Mouse (Mus musculus): Measurements from ENCODE around the gene Coro1a. TPM values are rescaled to one million over a fixed set of nuclear protein-coding genes. Genes with fewer than 3 reads are reported as not detected.
A peak's percentile ranks its signal among the peaks of the same experiment; 100 is the strongest.
"Not testable (repeated sequence)": the region's sequence is repeated elsewhere in the genome, so short reads cannot be mapped to it uniquely, and the experiment has no call there.

Gene Coro1a
- polyA plus RNA-seq, 1 experiment from 2014 or later, result 51.0 TPM

DNA sequence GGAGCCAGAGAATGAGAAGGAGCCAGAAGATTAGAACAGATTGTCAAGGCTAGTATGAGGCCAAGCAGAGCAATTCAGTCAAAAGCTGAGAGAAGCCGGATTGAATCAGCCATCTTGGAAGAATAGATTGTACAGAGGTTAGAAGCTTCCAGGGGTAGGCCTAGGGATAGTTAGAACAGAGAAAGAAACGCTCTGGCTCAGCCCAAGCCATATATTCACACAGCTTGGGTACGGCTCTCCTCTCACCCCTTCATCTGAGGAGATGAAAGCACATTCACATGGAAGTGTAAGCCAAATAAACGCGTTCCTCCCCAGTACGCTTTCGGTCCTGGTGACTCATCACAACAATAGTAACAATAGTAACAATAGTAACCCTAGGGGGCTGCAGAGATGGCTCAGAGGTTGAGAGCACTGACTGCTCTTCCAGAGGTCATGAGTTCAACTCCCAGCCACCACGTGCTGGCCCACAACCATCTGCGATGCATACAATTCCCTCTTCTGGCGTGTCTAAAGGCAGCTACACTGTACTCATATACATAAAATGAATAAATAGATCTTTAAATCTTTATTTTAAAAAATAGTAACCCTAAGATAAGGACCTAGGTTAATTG lies 13.0 kb downstream of the Coro1a start:
- H3K9me3 ChIP-seq, result no peaks in the 10 kb centered on the region
- 40% methylated on average over 10 of the region's 10 CpGs for WGBS
- no peaks in the 10 kb centered on the region for H3K27me3 ChIP-seq
- 0 out of 2 replicates have a peak overlapping the region, but pooled peaks have one; percentile 13 for H3K27ac ChIP-seq
- peak overlapping the region; percentile 79 for H3K4me3 ChIP-seq (replicated peaks)
- H3K4me1 ChIP-seq, result peaks cover 27% of the 10 kb centered on the region
- ATAC-seq (ENCODE audit: low FRiP score), result no peak
- H3K4me2 ChIP-seq, result peak overlapping the region; percentile 62
- peak overlapping the region; percentile 83 for H3K9ac ChIP-seq
- H3K36me3 ChIP-seq (replicated peaks), result peaks cover 38% of the 10 kb centered on the region

DNA sequence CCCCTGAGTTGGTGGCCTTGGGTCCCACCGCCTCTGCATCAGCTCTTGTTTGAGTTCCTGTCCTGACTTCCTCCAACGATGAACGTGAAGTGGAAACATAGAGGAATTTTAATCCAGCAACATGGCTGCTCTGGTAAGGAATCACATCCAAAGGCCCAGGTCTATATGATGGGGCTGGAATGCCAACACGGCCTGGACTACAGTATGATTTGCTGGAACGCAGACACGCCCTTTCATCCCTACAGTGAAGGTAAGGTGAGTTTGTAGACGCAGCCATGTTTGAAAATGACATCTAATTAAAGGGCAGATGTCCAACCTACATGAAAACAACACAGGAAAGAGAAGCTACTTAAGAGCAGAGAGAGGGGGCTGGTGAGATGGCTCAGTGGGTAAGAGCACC lies 13.8 kb downstream of the Coro1a start:
- no peak overlapping the region for H3K27ac ChIP-seq
- no peak overlapping the region for H3K9ac ChIP-seq
- WGBS, result 86% methylated on average over 7 of the region's 7 CpGs
- H3K4me2 ChIP-seq, result peak overlapping the region; percentile 17; the same call in 1 of the 2 replicates
- peaks cover 31% of the 10 kb centered on the region for H3K36me3 ChIP-seq (replicated peaks)
- ATAC-seq (ENCODE audit: low FRiP score), result no peak
- H3K4me3 ChIP-seq (replicated peaks), result no peak overlapping the region
- peaks cover 27% of the 10 kb centered on the region for H3K4me1 ChIP-seq
- H3K9me3 ChIP-seq, result no peaks in the 10 kb centered on the region
- no peaks in the 10 kb centered on the region for H3K27me3 ChIP-seq

DNA sequence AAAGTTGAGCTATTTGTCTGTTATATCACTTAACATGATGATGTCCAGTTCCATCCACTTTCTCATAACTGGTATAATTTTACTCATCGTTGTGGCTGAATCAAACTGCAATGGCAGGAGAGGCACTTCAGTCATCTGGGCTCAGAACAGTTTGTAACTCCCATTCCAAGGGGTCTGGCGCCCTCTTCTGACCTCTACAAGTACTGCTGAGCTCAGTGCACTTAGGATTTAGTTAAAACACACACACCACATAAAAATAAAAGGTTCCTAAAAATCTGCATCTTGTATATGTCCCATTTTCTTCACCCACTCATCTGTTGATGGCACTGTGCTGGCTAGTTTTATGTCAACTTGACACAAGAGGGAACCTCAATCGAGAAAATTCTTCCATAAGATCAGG lies 14.3 kb downstream of the Coro1a start:
- WGBS, result 40% methylated on average over 3 of the region's 3 CpGs
- Histone ChIP-seq H3K36me3 (replicated peaks) (peaks cover 29% of the 10 kb centered on the region), H3K4me2 (0 out of 2 replicates have a peak overlapping the region, but pooled peaks have one; percentile 17), H3K27me3 (no peaks in the 10 kb centered on the region), H3K4me1 (peaks cover 27% of the 10 kb centered on the region), H3K4me3 (replicated peaks) (no peak overlapping the region), H3K9ac (no peak overlapping the region), H3K9me3 (no peaks in the 10 kb centered on the region), H3K27ac (no peak overlapping the region)
- no peak for ATAC-seq (ENCODE audit: low FRiP score)

DNA sequence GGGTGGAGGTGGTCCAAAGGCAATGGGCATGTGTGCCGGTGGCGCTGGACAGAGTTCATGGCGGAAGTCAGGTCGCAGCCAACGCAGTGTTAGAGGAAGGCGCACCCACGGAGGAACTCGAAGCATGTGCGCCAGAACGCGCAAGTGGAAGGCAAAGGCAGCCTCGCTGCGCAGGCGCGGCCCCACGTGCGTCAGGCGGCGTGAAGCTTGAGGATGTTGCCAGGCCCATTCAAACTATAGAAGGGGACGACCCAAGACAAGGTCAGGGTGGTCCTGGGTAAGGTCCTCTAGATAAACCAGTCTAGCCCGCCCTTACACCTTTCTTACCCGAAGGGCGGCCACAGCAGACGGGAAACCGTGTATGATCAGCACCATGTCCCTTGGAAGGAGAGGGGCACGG lies 15.2 kb downstream of the Coro1a start:
- Histone ChIP-seq H3K4me3 (replicated peaks) (no peak overlapping the region), H3K4me2 (no peak overlapping the region), H3K27ac (no peak overlapping the region), H3K27me3 (no peaks in the 10 kb centered on the region), H3K9me3 (no peaks in the 10 kb centered on the region), H3K36me3 (replicated peaks) (peaks cover 29% of the 10 kb centered on the region), H3K9ac (no peak overlapping the region), H3K4me1 (peaks cover 25% of the 10 kb centered on the region)
- WGBS, result 95% methylated on average over 26 of the region's 26 CpGs
- no peak for ATAC-seq (ENCODE audit: low FRiP score)

DNA sequence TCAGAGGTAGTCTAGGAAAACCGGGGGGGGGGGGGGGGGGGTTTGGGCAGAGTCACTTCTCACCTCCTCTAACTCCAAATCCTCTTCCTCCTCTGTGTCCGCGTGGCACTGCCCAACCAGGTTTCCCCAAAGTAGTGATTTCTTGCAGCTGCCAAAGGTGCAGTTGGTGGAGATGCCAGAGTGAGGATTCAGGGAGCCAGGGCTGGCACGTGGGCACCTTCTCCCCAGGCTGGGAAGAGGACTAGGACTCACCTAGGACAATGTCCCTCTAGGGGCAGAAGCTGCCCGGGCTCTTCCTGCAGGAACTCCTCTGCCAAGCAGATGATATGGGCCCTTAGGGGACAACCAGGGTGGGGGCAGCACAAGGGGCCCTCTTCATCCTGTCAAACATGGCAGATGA lies 15.9 kb downstream of the Coro1a start:
- Histone ChIP-seq H3K4me3 (replicated peaks) (no peak overlapping the region), H3K9me3 (no peaks in the 10 kb centered on the region), H3K27ac (no peak overlapping the region), H3K4me1 (peaks cover 18% of the 10 kb centered on the region), H3K36me3 (replicated peaks) (peaks cover 29% of the 10 kb centered on the region), H3K27me3 (no peaks in the 10 kb centered on the region), H3K9ac (no peak overlapping the region), H3K4me2 (no peak overlapping the region)
- ATAC-seq (ENCODE audit: low FRiP score), result no peak
- WGBS, result 84% methylated on average over 5 of the region's 5 CpGs

DNA sequence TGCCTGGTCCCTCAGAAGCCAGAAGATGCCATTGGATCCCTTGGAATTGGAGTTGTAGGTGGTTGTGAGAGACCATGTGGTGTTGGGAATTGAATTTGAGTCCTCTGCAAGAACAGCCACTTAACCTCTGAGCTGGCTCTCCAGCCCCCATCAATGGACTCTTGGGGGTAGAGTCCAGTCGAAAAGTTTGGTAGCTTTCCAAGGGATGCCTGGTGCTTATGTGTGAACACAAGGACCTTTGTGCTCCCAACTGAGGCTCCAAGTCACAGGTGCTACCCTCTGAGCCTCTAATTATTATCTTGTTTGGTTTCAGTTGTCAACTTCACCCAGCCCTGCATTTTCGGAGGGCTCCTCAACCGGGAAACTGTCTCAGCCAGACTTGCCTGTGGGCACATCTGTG lies 16.9 kb downstream of the Coro1a start:
- Histone ChIP-seq H3K9ac (no peak overlapping the region), H3K27me3 (no peaks in the 10 kb centered on the region), H3K4me2 (no peak overlapping the region), H3K9me3 (no peaks in the 10 kb centered on the region), H3K4me3 (replicated peaks) (no peak overlapping the region), H3K36me3 (replicated peaks) (peaks cover 29% of the 10 kb centered on the region), H3K4me1 (peaks cover 12% of the 10 kb centered on the region), H3K27ac (no peak overlapping the region)
- WGBS, result 87% methylated on average over 3 of the region's 3 CpGs
- ATAC-seq (ENCODE audit: low FRiP score), result no peak

DNA sequence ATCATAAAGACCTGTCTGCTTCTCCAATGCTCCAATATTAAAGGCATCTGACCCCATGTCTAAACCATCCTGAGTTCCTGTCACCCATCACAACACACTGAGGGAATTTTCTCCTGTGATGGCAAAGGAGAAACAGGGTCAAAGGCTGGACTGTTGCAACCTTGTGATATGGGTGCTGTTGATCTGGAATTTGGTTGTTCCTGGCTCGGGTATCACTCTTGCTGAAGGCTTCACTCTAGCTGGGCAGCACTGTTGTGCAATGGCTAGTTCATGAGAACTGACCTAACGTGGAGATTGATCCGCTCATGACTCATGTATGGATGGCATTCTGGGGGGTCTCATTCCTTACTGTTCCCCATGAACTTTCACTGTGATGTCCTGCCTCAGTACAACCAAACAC lies 18.6 kb downstream of the Coro1a start:
- no peak for ATAC-seq (ENCODE audit: low FRiP score)
- Histone ChIP-seq H3K27ac (no peak overlapping the region), H3K4me3 (replicated peaks) (no peak overlapping the region), H3K9ac (no peak overlapping the region), H3K9me3 (no peaks in the 10 kb centered on the region), H3K36me3 (replicated peaks) (peaks cover 29% of the 10 kb centered on the region), H3K4me2 (no peak overlapping the region), H3K4me1 (peaks cover 6% of the 10 kb centered on the region), H3K27me3 (no peaks in the 10 kb centered on the region)
- 83% methylated on average over 3 of the region's 3 CpGs for WGBS

DNA sequence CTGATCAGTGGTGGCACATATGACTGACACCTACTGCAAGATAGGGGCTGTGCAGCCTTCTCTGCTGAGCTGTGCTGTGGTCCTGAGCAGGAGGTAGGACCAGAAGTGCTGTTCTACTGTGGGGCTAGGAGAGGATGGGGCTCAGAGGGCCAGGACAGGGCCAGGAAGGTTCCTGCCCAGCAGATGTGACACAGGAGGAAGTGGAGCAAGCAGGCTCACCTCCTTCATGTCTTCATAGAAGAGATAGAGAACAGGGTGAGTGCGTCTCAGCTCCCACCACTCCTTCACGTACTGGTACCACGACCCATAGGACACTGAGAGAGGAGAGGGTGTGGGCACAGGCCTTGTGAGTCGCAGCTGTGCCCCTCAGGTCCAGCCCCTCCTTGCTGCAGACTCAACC lies 19.4 kb downstream of the Coro1a start:
- H3K27ac ChIP-seq; H3K4me3 ChIP-seq (replicated peaks); H3K9ac ChIP-seq; ATAC-seq (ENCODE audit: low FRiP score); H3K9me3 ChIP-seq; H3K4me2 ChIP-seq; H3K4me1 ChIP-seq; H3K27me3 ChIP-seq: not testable (repeated sequence)
- WGBS, result 76% methylated on average over 4 of the region's 4 CpGs
- H3K36me3 ChIP-seq (replicated peaks), result peaks cover 29% of the 10 kb centered on the region

DNA sequence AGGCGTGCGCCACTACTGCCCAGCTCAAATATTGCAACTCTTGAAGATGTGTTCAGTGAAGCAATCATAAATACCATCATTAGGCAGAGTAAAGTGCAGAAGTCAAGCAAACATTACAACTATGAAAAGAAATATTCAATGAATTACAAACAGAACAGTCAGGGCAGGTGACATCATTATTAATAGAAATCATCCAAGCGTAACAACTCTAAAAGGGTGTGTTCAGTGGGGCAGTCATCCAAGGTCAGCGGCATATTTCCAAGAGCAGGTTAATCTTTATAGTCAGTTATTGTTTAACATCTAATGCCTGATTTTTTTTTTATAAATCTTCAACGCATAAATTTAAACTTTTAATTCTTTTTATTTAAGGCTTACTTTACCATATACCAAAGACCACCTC lies 26.4 kb downstream of the Coro1a start:
- H3K27me3 ChIP-seq, result no peaks in the 10 kb centered on the region
- H3K4me3 ChIP-seq (replicated peaks), result no peak overlapping the region
- ATAC-seq (ENCODE audit: low FRiP score), result no peak
- WGBS, result 97% methylated on average over 5 of the region's 5 CpGs
- H3K9me3 ChIP-seq, result no peaks in the 10 kb centered on the region
- no peak overlapping the region for H3K27ac ChIP-seq
- peaks cover 3% of the 10 kb centered on the region for H3K36me3 ChIP-seq (replicated peaks)
- no peak overlapping the region for H3K9ac ChIP-seq
- no peaks in the 10 kb centered on the region for H3K4me1 ChIP-seq
- H3K4me2 ChIP-seq, result no peak overlapping the region

DNA sequence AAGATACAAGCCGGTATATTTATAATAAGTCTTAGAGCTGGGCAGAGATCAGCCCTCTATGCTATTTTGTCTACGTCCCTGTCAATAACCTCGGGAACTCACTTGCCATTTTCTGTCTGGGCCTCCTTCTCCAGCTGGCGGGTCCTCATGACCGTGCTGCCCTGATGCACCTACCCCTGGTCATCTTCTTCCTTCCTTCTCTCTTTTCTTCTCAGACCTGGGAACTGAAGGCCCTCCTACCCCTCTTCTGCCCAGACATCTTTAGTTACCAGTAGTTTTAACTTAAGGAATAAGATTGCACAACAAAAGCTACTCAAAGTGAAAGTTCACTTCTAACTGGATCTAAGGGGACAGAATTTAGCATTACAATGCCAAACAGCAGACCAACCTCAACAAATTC lies 27.9 kb downstream of the Coro1a start:
- Histone ChIP-seq H3K27me3 (no peaks in the 10 kb centered on the region), H3K36me3 (replicated peaks) (peaks cover 12% of the 10 kb centered on the region), H3K27ac (no peak overlapping the region), H3K4me3 (replicated peaks) (no peak overlapping the region), H3K4me2 (no peak overlapping the region), H3K9me3 (no peaks in the 10 kb centered on the region), H3K9ac (no peak overlapping the region), H3K4me1 (no peaks in the 10 kb centered on the region)
- WGBS, result 94% methylated on average over 5 of the region's 5 CpGs
- no peak for ATAC-seq (ENCODE audit: low FRiP score)

DNA sequence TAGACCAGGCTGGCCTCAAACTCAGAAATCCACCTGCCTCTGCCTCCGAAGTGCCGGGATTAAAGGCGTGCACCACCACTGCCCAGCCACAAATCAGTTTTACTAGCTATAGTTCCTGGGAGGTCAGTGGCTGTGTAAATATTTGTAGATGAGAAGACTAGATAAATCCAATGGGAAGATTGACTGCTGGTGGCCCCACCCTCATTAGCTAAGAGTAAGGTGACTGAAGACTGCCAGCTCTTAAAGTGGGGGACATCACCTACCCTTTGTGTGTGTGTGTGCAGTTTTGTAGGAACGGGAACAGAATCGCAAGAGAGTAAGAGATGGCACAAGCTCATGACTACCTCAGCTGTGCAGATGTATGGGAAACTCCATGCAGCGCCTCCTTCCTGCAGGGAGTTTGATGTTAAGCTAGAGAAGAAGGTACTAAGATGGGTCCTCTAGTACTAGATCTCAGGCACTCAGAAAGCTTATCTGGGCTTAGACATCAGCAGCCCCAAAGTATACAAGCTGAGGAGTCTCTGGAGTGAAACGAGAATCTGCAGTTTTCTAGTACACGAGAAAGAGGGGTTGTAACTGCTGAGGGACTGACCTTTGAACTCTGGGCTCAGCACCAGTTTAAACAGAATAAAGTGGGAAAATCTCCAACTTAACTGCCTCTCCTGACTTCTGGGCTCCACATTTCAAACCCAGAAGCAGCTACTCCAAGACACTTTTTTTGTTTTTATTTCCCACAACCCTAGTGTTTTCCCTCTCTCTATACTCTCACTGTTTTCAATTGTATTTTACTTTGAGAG lies 28.8 kb downstream of the Coro1a start:
- Histone ChIP-seq H3K27ac (no peak overlapping the region), H3K9me3 (no peaks in the 10 kb centered on the region), H3K4me2 (no peak overlapping the region), H3K27me3 (no peaks in the 10 kb centered on the region), H3K4me1 (no peaks in the 10 kb centered on the region), H3K9ac (no peak overlapping the region), H3K4me3 (replicated peaks) (no peak overlapping the region), H3K36me3 (replicated peaks) (peaks cover 12% of the 10 kb centered on the region)
- WGBS, result 87% methylated on average over 8 of the region's 8 CpGs
- ATAC-seq (ENCODE audit: low FRiP score), result no peak

DNA sequence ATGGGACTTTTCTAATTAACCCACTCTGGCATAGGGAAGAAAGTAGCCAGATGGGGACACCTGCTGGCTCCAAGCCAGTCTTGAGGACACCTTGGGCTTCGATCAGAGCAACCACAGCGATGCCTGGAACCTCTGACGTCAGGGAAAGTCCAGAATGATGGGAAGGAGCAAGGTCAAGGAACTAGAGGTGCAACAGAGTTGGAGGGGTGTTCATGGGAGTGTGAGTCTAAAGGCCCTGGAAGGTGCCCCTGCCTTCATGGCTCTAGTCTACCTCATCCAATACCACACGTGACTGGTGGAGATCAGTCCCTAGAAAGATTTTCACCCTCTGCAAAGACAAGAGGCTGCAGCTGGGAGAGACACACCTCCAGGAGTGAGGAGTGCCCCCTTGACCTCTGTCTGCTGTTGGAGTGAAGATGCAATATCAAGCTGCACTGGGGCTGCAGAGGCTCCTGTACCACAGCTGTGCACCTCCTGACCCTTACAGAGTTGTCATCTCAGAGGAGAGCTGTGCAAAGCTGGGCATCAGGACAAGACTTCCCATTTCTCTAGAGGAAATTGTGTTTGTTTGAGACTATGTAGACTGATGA lies 30.9 kb downstream of the Coro1a start:
- H3K9me3 ChIP-seq, result no peaks in the 10 kb centered on the region
- 92% methylated on average over 4 of the region's 4 CpGs for WGBS
- no peak for ATAC-seq (ENCODE audit: low FRiP score)

More for the DNA sequence above, 30.9 kb downstream of the Coro1a start:
- H3K36me3 ChIP-seq (replicated peaks), result peaks cover 22% of the 10 kb centered on the region
- no peak overlapping the region for H3K27ac ChIP-seq
- no peak overlapping the region for H3K9ac ChIP-seq
- no peak overlapping the region for H3K4me2 ChIP-seq
- H3K4me3 ChIP-seq (replicated peaks), result no peak overlapping the region
- H3K27me3 ChIP-seq, result no peaks in the 10 kb centered on the region
- H3K4me1 ChIP-seq, result no peaks in the 10 kb centered on the region

All from forebrain, embryonic 12.5 days (tissue).